Mouse (Mus musculus) heart, postnatal 0 days (tissue): Measurements from ENCODE around the gene Nhsl1. TPM values are rescaled to one million over a fixed set of nuclear protein-coding genes. Genes with fewer than 3 reads are reported as not detected.
A peak's percentile ranks its signal among the peaks of the same experiment; 100 is the strongest.

Source experiments
- ATAC-seq: fragments of 200-750 bp; cut with Nextera tagmentation; 2 replicates; pipeline ENCODE4 v1.8.0; 2017; ENCODE audit warnings: low read depth, moderate number of reproducible peaks, moderate library complexity; ENCODE audit not compliant: insufficient read depth
- DNase-seq: peaks from one replicate; pipeline ENCODE4 v3.0.0-alpha.2; 2016; ENCODE audit warnings: low spot score
- H3K27ac ChIP-seq: fragments of 300-500 bp; sonication (generic); 2 replicates; pipeline ENCODE4 v1.5.1; 2014; ENCODE audit warnings: low read depth, mild to moderate bottlenecking
- H3K27me3 ChIP-seq: fragments of 300-500 bp; sonication (generic); 2 replicates; pipeline ENCODE4 v1.6.1; 2014; ENCODE audit warnings: low read length, mixed read lengths; ENCODE audit not compliant: control insufficient read depth, insufficient read depth
- H3K36me3 ChIP-seq: fragments of 300-500 bp; sonication (generic); replicated peaks from 2 replicates; pipeline ENCODE4 v1.6.1; 2014; ENCODE audit warnings: low read length, mixed read lengths; ENCODE audit not compliant: control insufficient read depth, insufficient read depth
- H3K4me1 ChIP-seq: fragments of 300-500 bp; sonication (generic); 2 replicates; pipeline ENCODE4 v1.6.1; 2014; ENCODE audit warnings: antibody characterized with exemption; ENCODE audit not compliant: control insufficient read depth, insufficient read depth
- H3K4me2 ChIP-seq: fragments of 300-500 bp; sonication (generic); 2 replicates; pipeline ENCODE4 v1.6.1; 2014; ENCODE audit warnings: low read depth, mild to moderate bottlenecking, low read length, moderate library complexity
- H3K4me3 ChIP-seq: fragments of 300-500 bp; sonication (generic); 2 replicates; pipeline ENCODE4 v1.5.1; 2014; ENCODE audit warnings: low read depth, low read length
- H3K9ac ChIP-seq: fragments of 300-500 bp; sonication (generic); replicated peaks from 2 replicates; pipeline ENCODE4 v1.6.1; 2014; ENCODE audit warnings: low read depth, low read length, mixed read lengths
- H3K9me3 ChIP-seq: fragments of 300-500 bp; sonication (generic); replicated peaks from 2 replicates; pipeline ENCODE4 v1.6.1; 2016; ENCODE audit warnings: low read length; ENCODE audit not compliant: control insufficient read depth
- CTCF ChIP-seq: IDR thresholded peaks from 2 replicates; pipeline ENCODE4 v1.5.1; 2016; ENCODE audit warnings: antibody characterized with exemption, control low read depth, low read depth
- EP300 ChIP-seq: IDR thresholded peaks from 2 replicates; pipeline ENCODE4 v1.6.1; 2016; ENCODE audit warnings: antibody characterized with exemption, low read depth
- WGBS: fragments of 180-500 bp; shearing (Covaris S2); extraction: QIAGEN DNeasy Blood & Tissue Kit; methylation state at CpG from one replicate; pipeline ENCODE4 v1.1.7; 2014; 5-methylcytosine and 5-hydroxymethylcytosine counted together
- polyA plus RNA-seq: library from polyadenylated mRNA; unstranded; fragments of >200 nt; fragmentation: Nextera tagmentation; extraction: Ambion mirVana; gene quantifications from 2 replicates; pipeline ENCODE4 v1.2.1, GENCODE M21; 2015
- total RNA-seq: library from RNA; depleted of rRNA; stranded (reverse); fragments of >200 nt; gene quantifications from 2 replicates; pipeline ENCODE4 v1.2.3, GENCODE M21; 2014; ENCODE audit warnings: low replicate concordance

Gene Nhsl1
- total and polyA plus RNA-seq, 2 experiments from 2014 or later = 8.8 to 20.1 TPM

DNA sequence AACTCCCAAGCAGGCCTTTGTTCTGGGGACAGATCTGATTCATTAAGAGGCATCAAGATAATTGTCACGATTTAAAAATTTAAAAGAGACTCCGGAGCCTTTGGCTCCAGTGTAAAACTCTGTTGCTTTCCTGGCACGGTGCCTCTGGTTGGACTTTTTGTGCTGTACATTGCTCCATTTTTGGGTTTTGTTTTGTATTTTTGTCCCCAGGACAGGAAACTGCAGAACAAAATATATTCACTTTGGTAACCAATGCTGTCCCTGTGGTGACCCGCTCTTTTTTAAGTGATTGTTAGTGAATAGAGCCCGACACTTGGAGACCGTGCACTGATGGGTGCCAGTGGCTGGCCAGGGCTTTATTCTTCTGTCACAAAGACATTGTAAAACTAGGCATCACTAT is 41.4 kb downstream of the Nhsl1 start:
- Histone ChIP-seq H3K4me1 (no peaks in the 10 kb centered on the region), H3K4me3 (no peak overlapping the region), H3K4me2 (no peak overlapping the region), H3K9ac (no peak overlapping the region), H3K9me3 (no peaks in the 10 kb centered on the region), H3K27me3 (no peaks in the 10 kb centered on the region), H3K27ac (no peak overlapping the region), H3K36me3 (no peaks in the 10 kb centered on the region)
- ATAC-seq = no peak
- 83% methylated on average over 6 of the region's 6 CpGs for WGBS
- no peak for TF ChIP-seq CTCF
- TF ChIP-seq EP300 = no peak
- no peak for DNase-seq

- WGBS = 82% methylated on average over 6 of the region's 6 CpGs
- Histone ChIP-seq H3K36me3 (no peaks in the 10 kb centered on the region), H3K4me3 (no peak overlapping the region), H3K27ac (no peak overlapping the region), H3K4me1 (no peaks in the 10 kb centered on the region), H3K27me3 (no peaks in the 10 kb centered on the region), H3K9ac (no peak overlapping the region), H3K9me3 (no peaks in the 10 kb centered on the region), H3K4me2 (no peak overlapping the region)
- DNase-seq (no peak), ATAC-seq (no peak)
- TF ChIP-seq EP300 (no peak), CTCF (no peak)
Observed at GRCm38 (mm10) chr10:18365432-18365831, 46.6 kb downstream of the Nhsl1 start.

GRCm38 (mm10) chr10:18366697-18367096 is 47.9 kb downstream of the Nhsl1 start:
- Histone ChIP-seq H3K4me3 (no peak overlapping the region), H3K9ac (no peak overlapping the region), H3K9me3 (no peaks in the 10 kb centered on the region), H3K36me3 (no peaks in the 10 kb centered on the region), H3K4me2 (no peak overlapping the region), H3K27me3 (no peaks in the 10 kb centered on the region), H3K4me1 (no peaks in the 10 kb centered on the region), H3K27ac (no peak overlapping the region)
- ATAC-seq = no peak
- DNase-seq = no peak
- WGBS = 72% methylated on average over 7 of the region's 7 CpGs
- TF ChIP-seq EP300 (no peak), CTCF (no peak)

DNA sequence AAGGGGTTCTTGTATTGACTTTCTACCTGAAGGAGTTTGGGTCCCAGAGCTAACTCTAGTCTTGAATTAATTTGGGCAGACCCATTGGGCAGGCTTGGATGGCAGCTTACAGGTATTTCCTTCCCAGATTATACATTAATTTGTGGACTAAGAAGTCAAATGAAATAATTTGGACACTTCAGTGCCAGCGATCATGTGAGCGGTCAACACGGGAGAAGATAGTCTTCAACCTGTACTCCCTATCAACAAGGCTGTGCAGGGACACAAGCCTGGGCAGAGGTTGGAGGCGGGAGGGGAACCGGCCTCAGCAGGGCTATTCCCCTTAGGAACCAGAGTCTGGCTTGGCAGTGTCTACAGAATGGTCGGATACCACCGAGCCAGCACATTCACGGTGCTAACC is 49.3 kb downstream of the Nhsl1 start:
- Histone ChIP-seq H3K36me3 (no peaks in the 10 kb centered on the region), H3K27ac (no peak overlapping the region), H3K27me3 (no peaks in the 10 kb centered on the region), H3K4me2 (no peak overlapping the region), H3K4me1 (no peaks in the 10 kb centered on the region), H3K9ac (no peak overlapping the region), H3K9me3 (no peaks in the 10 kb centered on the region), H3K4me3 (no peak overlapping the region)
- WGBS = 87% methylated on average over 8 of the region's 8 CpGs
- ATAC-seq (no peak), DNase-seq (no peak)
- TF ChIP-seq EP300 (no peak), CTCF (no peak)

- ATAC-seq = no peak
- WGBS = 47% methylated on average over 17 of the region's 17 CpGs
- Histone ChIP-seq H3K9ac (no peak overlapping the region), H3K36me3 (no peaks in the 10 kb centered on the region), H3K4me3 (no peak overlapping the region), H3K27me3 (no peaks in the 10 kb centered on the region), H3K4me1 (no peaks in the 10 kb centered on the region), H3K4me2 (no peak overlapping the region), H3K27ac (no peak overlapping the region), H3K9me3 (no peaks in the 10 kb centered on the region)
- DNase-seq = no peak
- no peak for TF ChIP-seq CTCF
- no peak for TF ChIP-seq EP300
Observed at GRCm38 (mm10) chr10:18370475-18371286, 51.9 kb downstream of the Nhsl1 start.

DNA sequence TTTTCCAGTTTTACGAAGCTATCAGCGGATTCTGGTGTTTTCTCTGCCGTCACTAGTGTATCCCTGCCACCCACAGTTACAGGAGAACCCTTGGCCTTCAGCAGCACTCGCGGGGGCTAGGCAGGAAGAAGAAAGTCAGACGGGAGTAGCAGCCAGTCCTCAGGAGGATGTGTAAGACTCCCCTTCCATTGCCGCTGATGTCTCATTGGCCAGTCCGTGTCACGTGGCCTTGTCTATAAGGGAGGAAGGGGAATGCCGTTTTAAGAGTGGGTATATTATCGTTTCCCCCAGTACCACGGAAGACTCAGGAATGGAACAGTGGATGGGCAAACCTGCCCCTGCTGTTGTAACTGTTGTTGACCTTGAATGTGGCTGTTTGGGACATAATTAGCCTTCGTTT is 53.1 kb downstream of the Nhsl1 start:
- no peak overlapping the region for H3K9ac ChIP-seq
- no peaks in the 10 kb centered on the region for H3K27me3 ChIP-seq
- H3K27ac ChIP-seq = no peak overlapping the region
- H3K4me3 ChIP-seq = peak overlapping the region; percentile 16; the same call in 1 of the 2 replicates
- H3K4me1 ChIP-seq = no peaks in the 10 kb centered on the region
- no peak for TF ChIP-seq EP300
- TF ChIP-seq CTCF = no peak
- WGBS = 47% methylated on average over 13 of the region's 13 CpGs
- H3K36me3 ChIP-seq = no peaks in the 10 kb centered on the region
- peak overlapping the region; percentile 39; the same call in 1 of the 2 replicates for H3K4me2 ChIP-seq
- no peaks in the 10 kb centered on the region for H3K9me3 ChIP-seq
- ATAC-seq (no peak), DNase-seq (no peak)
